Mouse (Mus musculus): ENCODE results near the gene Gm960.

Gene Gm960

GRCm38 (mm10) chr19:4622780-4623179, 75.7 kb downstream of the Gm960 start:
- no peak for DNase-seq

- no peak for DNase-seq
Observed at GRCm38 (mm10) chr19:4620721-4621120, 77.7 kb downstream of the Gm960 start.

DNA sequence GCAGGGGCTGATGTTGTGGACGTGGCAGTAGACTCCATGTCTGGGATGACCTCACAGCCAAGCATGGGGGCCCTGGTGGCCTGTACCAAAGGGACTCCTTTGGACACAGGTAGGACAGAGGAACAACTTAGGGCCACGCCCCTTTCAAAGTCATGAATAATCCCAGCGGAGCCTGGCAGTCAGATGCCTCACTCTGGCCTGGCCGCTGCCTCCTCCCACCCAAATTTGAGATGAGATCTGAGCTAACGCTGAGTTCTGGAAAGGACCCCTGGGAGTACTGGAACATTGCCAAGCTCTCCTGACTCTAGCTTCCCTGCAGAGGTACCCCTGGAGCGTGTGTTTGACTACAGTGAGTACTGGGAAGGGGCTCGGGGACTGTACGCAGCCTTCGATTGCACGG, 79.0 kb downstream of the Gm960 start:
- DNase-seq, result no peak

GRCm38 (mm10) chr19:4618183-4618582, 80.3 kb downstream of the Gm960 start:
- no peak for DNase-seq

GRCm38 (mm10) chr19:4616546-4616945, 81.9 kb downstream of the Gm960 start:
- DNase-seq, result no peak

DNA sequence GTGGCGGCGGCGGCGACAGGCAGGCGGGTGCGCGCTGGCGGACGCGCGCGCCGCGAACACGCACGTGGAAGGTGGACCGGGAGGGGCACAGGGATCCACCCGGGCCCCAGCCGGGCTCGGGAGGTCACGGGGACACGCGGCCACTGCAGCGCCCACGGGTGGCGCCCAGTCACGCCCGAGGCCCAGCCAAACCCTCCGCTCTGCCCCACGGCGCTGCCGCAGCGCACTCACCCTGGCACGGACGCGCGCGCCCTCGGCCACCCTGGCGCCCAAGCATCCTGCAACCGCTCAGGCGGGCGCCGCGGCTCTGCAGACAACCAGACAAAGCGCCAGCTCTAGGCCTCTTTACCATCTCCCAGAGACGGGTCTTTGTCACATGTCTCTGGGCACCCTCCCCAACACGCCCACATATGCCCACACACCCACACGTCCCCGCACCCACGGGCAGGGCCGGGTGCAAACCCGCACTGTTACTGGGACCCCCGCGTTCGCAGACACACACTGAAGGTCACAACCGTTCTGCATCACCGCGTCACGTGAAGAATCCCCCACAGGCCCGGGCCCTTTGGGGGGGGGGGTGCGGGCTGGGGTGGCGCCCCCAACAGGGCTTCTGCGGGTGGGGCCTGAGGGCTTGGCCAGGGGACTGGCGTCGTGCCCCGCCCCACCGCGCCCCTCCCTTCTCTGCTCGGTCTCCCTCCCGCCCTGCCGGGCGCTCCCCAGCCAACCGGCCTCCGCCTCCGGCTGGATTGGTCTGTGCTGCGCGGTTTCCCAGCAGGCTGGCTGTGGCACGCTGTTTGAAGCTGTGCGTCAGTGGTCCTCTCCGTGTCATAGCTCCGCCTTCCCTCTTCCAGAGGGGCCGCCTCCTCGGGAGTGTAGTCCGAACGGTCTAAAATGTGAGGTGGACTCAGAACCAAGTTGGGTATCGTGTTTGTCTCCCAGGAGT, 83.0 kb downstream of the Gm960 start, which contains the start of gene Lrfn4:
TSS of gene Lrfn4 (minus strand) at position 517 of the 943 bp plus-strand sequence.
- peak; percentile 69 for DNase-seq

DNA sequence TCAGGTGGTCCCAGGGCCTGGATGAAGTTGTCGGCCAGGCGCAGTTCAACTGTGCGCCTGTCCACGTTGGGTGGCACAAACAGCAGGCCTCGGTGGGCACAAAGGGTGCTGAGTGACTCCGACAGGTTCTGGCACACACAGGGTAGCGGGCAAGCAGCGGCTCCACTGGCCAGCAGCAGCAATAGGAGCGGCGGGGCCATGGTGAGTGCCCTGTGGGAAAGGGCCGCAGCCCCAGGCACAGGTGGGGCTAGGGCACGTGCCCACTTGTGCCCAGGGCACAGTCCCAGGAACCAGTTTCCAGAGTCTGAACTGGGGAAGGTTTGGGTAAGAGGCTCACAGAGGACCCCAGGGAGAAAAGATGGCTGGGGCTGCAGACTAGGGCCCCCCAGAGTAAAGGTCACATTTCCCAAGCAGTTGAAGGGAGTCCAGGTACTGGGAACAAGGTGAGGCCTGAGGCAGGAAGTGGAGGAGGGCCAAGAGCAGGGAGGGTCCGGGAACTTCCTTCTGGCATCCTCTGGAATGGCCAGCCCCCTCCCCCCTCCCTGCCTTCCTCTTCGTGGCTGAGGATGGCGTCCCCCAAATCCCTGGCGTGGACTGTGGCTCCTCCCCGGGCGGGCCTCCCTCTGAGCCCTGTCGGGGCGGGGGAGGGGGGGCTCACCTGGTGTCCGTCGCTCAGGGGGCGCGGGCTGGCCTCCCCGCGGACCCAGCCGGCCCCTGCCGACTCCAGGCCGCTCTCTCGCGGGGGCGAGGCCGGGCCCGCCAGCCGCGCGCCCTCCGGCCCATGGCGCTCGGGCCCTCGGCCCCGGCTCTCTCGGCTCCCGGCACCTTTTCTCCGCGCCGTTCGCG, 83.9 kb downstream of the Gm960 start:
- no peak for DNase-seq

DNA sequence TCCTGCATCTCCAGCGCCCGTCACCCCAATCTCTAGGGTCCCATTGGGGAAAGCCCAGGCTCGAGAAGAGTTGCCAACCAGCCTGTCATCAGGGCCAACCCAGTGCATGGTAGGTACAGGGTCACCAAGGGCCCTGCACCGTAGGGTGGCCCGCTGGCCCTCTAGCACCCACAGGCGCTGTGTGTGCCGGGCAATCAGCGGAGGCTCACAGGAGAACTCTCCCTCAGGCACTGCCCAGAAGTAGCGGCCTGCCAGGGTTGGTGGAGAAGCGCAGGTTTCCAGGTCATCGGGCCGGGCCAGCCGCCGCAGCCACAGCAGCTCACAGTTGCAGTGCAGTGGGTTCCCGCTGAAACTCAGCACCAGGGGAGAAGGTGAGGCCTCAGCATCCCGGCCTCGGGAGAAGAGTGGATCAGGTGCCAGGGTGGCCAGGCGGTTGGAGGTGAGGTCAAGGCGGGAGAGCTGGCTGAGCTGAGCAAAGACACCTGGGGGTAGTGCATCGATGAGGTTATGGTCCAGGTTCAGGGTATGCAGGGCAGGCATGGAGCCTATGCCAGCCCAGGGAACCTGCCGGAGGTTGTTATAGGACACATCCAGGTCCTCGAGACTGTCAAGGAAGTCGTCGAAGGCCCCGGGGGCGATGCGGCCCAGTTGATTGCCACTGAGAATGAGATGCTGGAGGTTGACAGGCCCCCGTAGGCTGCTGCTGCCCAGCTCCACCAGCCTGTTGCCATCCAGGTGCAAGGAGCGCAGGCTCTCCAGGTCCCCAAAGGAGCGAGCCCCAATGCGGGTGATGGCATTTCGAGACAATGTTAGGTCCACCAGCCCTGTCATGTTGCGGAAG, 84.8 kb downstream of the Gm960 start:
- no peak for DNase-seq

DNA sequence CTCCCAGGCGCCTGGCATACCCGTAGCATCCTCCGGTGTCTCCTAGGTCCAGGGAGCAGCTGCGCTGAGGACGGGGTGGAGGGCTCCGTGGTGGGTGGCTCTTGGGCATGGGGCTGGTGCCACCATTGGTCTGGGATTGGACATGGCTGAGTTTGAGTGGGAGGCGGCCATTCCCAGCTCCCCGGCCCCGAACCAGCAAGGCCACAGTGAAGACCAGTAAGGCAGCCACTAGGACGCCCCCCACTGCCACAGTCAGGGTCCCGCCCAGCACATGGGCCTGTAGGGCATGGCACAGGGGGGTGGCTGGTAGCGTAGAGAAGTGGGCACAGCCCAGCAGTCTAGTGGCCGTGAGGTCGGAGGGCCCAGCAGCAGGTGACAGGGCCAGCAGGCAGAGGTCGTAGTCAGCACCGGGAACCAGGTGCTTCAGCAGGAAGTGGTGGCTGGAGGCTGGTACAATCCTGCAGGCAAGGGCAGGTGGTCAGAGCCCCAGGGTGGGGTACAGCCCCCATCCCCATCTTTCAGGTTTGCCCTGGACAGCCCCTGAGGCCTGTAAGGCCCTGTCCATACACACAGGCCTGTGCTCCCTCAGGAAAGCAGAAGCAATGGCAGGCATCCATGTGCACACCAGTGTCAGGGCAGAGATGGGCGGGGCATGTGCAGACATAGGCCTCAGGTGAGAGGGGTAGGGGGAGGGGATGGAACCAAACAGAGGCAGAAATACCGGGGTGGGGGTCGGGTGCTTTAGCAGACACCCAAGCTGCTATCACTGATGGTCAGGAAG, 86.1 kb downstream of the Gm960 start:
- no peak for DNase-seq

- DNase-seq, result no peak
Observed at GRCm38 (mm10) chr19:4610109-4610508, 88.4 kb downstream of the Gm960 start.

GRCm38 (mm10) chr19:4608511-4608910, 90.0 kb downstream of the Gm960 start:
- DNase-seq, result no peak

- no peak for DNase-seq
Observed at GRCm38 (mm10) chr19:4607406-4607805, 91.1 kb downstream of the Gm960 start.

- DNase-seq, result no peak
Observed at GRCm38 (mm10) chr19:4605654-4606053, 92.8 kb downstream of the Gm960 start.

DNA sequence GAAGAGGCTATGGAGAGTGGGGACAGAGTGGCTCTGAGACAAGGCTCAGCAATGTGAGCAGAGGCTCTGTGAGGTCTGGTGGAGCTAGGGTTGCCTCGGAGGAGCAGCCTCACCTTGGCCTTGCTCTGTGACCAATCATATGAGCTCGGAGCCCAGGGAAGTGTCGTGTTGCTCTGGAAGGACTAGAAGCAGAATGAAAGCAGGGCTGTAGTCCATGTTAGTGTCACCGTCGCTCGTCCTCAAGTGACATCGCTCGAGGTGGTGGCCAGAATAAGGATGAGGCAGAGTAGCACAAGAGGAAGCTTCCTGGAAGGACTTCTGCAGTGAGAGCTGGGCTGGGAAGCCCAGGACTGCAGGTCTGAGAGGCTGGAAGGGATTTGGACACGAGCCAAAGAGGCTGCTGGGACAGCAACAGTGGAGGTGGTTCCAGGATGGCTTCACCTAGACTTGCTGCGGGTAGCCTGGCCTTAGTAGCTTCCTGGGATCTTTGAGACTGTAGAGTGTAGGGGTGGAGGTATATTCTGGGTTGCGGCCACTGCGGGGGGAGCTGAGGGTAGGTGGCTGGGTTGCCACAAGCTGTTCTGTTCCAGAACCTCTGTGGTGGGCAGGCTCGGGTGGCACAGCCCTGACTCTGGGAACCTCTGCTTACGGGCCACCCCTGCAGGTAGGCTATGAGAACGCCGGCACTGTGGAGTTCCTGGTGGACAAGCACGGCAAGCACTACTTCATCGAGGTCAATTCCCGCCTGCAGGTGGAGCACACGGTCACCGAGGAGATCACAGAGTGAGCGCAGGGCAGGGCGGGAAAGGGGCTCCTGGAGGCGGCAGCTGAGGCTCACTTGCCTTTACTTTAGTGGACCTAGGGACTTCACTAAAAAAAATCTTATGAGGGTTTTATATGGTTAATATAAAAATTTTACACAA, 94.4 kb downstream of the Gm960 start:
- peak; percentile 74 for DNase-seq

DNA sequence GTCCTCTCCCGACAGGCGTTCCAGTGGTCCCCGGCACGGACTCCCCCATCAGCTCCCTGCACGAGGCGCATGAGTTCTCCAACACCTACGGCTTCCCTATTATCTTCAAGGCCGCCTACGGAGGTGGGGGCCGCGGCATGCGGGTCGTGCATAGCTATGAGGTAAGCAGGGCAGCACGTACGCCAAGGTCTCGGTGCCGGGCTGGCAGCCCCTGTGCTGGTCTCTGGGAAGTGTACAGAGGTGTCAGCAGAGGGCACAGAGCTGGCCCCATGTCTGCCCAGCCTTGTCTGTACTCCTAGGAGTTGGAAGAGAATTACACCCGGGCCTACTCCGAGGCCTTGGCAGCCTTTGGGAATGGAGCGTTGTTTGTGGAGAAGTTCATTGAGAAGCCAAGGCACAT, 96.0 kb downstream of the Gm960 start:
- no peak for DNase-seq

GRCm38 (mm10) chr19:4596071-4596470, 102.4 kb downstream of the Gm960 start:
- DNase-seq, result peak; percentile 79

GRCm38 (mm10) chr19:4593792-4594522, 104.5 kb downstream of the Gm960 start:
- peak; percentile 94 for DNase-seq

DNA sequence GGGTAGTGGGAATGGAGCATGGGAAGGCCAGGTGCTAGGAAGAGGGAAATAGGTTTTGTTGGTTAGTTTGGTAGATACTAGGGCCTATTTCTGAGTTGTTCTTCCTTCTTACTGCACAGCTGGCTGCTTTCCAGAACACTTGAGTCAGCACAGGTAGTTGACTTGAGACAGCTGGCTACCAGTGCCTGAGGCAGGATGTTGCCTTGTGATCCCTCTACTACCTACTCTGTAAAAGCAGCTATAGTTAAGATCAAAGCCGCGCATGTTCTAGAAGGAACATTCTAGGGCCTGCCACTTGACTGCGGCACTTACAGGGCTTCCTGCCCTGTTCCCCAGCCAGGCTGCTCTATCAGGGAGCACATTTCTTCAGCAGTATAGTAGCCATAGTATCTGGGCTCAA, 108.4 kb downstream of the Gm960 start:
- DNase-seq, result peak; percentile 47

DNA sequence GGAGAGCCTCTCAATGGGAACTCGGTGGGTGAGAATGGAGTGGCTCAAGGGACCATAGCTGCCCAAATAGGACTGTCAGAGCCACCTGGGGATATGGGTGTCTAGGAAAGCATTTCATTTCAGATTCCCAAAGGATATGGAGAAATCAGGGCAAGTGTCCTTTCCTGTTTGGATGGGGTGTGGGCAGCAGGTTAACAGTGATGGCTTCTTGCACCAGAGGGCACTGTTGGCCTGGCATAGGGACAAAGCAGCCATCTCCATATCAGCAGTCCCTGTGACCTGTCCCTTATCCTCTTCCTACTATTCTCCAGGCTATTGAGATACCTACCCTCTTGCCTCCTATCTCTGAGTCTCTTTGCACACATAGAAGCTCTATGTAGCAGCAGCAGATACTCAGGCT, 109.4 kb downstream of the Gm960 start:
- DNase-seq, result no peak

GRCm38 (mm10) chr19:4588430-4588829, 110.0 kb downstream of the Gm960 start:
- DNase-seq, result peak; percentile 59

All from kidney, adult 9 months (tissue).